Mouse (Mus musculus) midbrain, embryonic 15.5 days (tissue): ENCODE data around the gene Prap1. TPM values are rescaled to one million over a fixed set of nuclear protein-coding genes. Genes with fewer than 3 reads are reported as not detected.

Experiments used
- ATAC-seq: fragments of 200-750 bp; cut with Nextera tagmentation; replicated peaks from 2 replicates; pipeline ENCODE4 v1.8.0; 2017; ENCODE audit warnings: moderate TSS enrichment
- H3K27ac ChIP-seq: fragments of 300-500 bp; sonication (generic); 2 replicates; pipeline ENCODE4 v1.5.1; 2015; ENCODE audit warnings: mild to moderate bottlenecking, inconsistent platforms
- H3K27me3 ChIP-seq: fragments of 300-500 bp; sonication (generic); replicated peaks from 2 replicates; pipeline ENCODE4 v1.6.1; 2015; ENCODE audit warnings: inconsistent platforms
- H3K36me3 ChIP-seq: fragments of 300-500 bp; sonication (generic); replicated peaks from 2 replicates; pipeline ENCODE4 v1.6.1; 2015; ENCODE audit warnings: inconsistent platforms
- H3K4me1 ChIP-seq: fragments of 300-500 bp; sonication (generic); 2 replicates; pipeline ENCODE4 v1.6.1; 2015; ENCODE audit warnings: inconsistent platforms
- H3K4me2 ChIP-seq: fragments of 300-500 bp; sonication (generic); 2 replicates; pipeline ENCODE4 v1.6.1; 2015; ENCODE audit warnings: inconsistent platforms, mild to moderate bottlenecking, moderate library complexity
- H3K4me3 ChIP-seq: fragments of 300-500 bp; sonication (generic); 2 replicates; pipeline ENCODE4 v1.5.1; 2015; ENCODE audit warnings: mild to moderate bottlenecking, inconsistent platforms
- H3K9ac ChIP-seq: fragments of 300-500 bp; sonication (generic); 2 replicates; pipeline ENCODE4 v1.6.1; 2015; ENCODE audit warnings: mild to moderate bottlenecking, inconsistent platforms
- H3K9me3 ChIP-seq: fragments of 300-500 bp; sonication (generic); 2 replicates; pipeline ENCODE4 v1.6.1; 2016; ENCODE audit warnings: inconsistent platforms
- WGBS: fragments of 180-500 bp; shearing (Covaris S2); methylation state at CpG from one replicate; pipeline ENCODE4 v1.1.7; 2015; ENCODE audit warnings: mixed read lengths; 5-methylcytosine and 5-hydroxymethylcytosine counted together
- polyA plus RNA-seq: library from polyadenylated mRNA; unstranded; fragments of >200 nt; fragmentation: Nextera tagmentation; extraction: Ambion mirVana; gene quantifications from 2 replicates; pipeline ENCODE4 v1.2.1, GENCODE M21; 2015

Gene Prap1
- polyA plus RNA-seq = not detected in 2 replicates

- Histone ChIP-seq H3K4me1 (no peaks in the 10 kb centered on the region), H3K27me3 (no peaks in the 10 kb centered on the region), H3K27ac (no peak within 1 kb of the TSS), H3K4me3 (no peak within 1 kb of the TSS), H3K4me2 (no peak within 1 kb of the TSS), H3K9ac (no peak within 1 kb of the TSS), H3K9me3 (no peaks in the 10 kb centered on the region), H3K36me3 (no peaks in the 10 kb centered on the region)
- no peak for ATAC-seq
- 59% methylated on average over 5 of the region's 5 CpGs for WGBS
Measured at GRCm38 (mm10) chr7:140092924-140093528, at the start of gene Prap1. Gene Prap1, plus strand, starts transcription at chr7:140093395.

- no peak overlapping the region for H3K4me2 ChIP-seq
- no peak overlapping the region for H3K9ac ChIP-seq
- H3K4me3 ChIP-seq = no peak overlapping the region
- H3K36me3 ChIP-seq = no peaks in the 10 kb centered on the region
- peaks cover 22% of the 10 kb centered on the region for H3K4me1 ChIP-seq
- WGBS = 79% methylated on average over 4 of the region's 4 CpGs
- H3K9me3 ChIP-seq = no peaks in the 10 kb centered on the region
- H3K27ac ChIP-seq = no peak overlapping the region
- ATAC-seq = no peak
- peaks cover 71% of the 10 kb centered on the region for H3K27me3 ChIP-seq
Measured at GRCm38 (mm10) chr7:140045546-140045945, 47.6 kb upstream of the Prap1 start.

- H3K4me2 ChIP-seq = peak overlapping the region; percentile 49
- H3K27ac ChIP-seq = no peak overlapping the region
- H3K4me3 ChIP-seq = peak overlapping the region; percentile 33
- H3K4me1 ChIP-seq = peaks cover 22% of the 10 kb centered on the region
- H3K27me3 ChIP-seq = peaks cover 93% of the 10 kb centered on the region
- 1% methylated on average over 33 of the region's 33 CpGs for WGBS
- H3K9ac ChIP-seq = no peak overlapping the region
- no peaks in the 10 kb centered on the region for H3K36me3 ChIP-seq
- ATAC-seq = 0 out of 2 replicates have a peak, but pooled peaks have one; percentile 16
- H3K9me3 ChIP-seq = no peaks in the 10 kb centered on the region
Measured at GRCm38 (mm10) chr7:140047811-140048311, 45.3 kb upstream of the Prap1 start.

- peaks cover 22% of the 10 kb centered on the region for H3K4me1 ChIP-seq
- H3K4me2 ChIP-seq = peak within 1 kb of the TSS; percentile 49
- H3K4me3 ChIP-seq = peak within 1 kb of the TSS; percentile 33
- no peak within 1 kb of the TSS for H3K27ac ChIP-seq
- no peak within 1 kb of the TSS for H3K9ac ChIP-seq
- H3K27me3 ChIP-seq = peaks cover 99% of the 10 kb centered on the region
- no peaks in the 10 kb centered on the region for H3K36me3 ChIP-seq
- no peaks in the 10 kb centered on the region for H3K9me3 ChIP-seq
- peak; percentile 37 for ATAC-seq
- WGBS = 1% methylated on average over 56 of the region's 56 CpGs
Measured at GRCm38 (mm10) chr7:140048361-140049114, 44.7 kb upstream of the Prap1 start, which contains the start of gene Msx3. Gene Msx3, minus strand, starts transcription at chr7:140049089.

GRCm38 (mm10) chr7:140049115-140049689, 44.0 kb upstream of the Prap1 start:
- WGBS = under 1% methylated on average over 34 of the region's 34 CpGs
- no peak overlapping the region for H3K9ac ChIP-seq
- no peak overlapping the region for H3K27ac ChIP-seq

GRCm38 (mm10) chr7:140054124-140054523, 39.1 kb upstream of the Prap1 start:
- H3K27ac ChIP-seq = no peak overlapping the region
- peaks cover 29% of the 10 kb centered on the region for H3K4me1 ChIP-seq
- H3K36me3 ChIP-seq = no peaks in the 10 kb centered on the region
- no peak for ATAC-seq
- H3K9me3 ChIP-seq = no peaks in the 10 kb centered on the region
- H3K27me3 ChIP-seq = peaks cover 69% of the 10 kb centered on the region
- H3K4me2 ChIP-seq = no peak overlapping the region
- H3K9ac ChIP-seq = no peak overlapping the region
- 82% methylated on average over 4 of the region's 4 CpGs for WGBS
- H3K4me3 ChIP-seq = no peak overlapping the region

More at GRCm38 (mm10) chr7:140049115-140049689, 44.0 kb upstream of the Prap1 start:
- H3K9me3 ChIP-seq = no peaks in the 10 kb centered on the region
- no peaks in the 10 kb centered on the region for H3K36me3 ChIP-seq
- peaks cover 98% of the 10 kb centered on the region for H3K27me3 ChIP-seq
- peak overlapping the region; percentile 49 for H3K4me2 ChIP-seq
- peak overlapping the region; percentile 33 for H3K4me3 ChIP-seq
- peaks cover 22% of the 10 kb centered on the region for H3K4me1 ChIP-seq
- peak; percentile 83 for ATAC-seq

GRCm38 (mm10) chr7:140057413-140058407, 35.5 kb upstream of the Prap1 start:
- peak; percentile 73 for ATAC-seq
- H3K9ac ChIP-seq = peak overlapping the region; percentile 66
- no peaks in the 10 kb centered on the region for H3K36me3 ChIP-seq
- H3K4me1 ChIP-seq = peaks cover 50% of the 10 kb centered on the region
- H3K27me3 ChIP-seq = peaks cover 46% of the 10 kb centered on the region
- H3K4me2 ChIP-seq = peak overlapping the region; percentile 78
- H3K9me3 ChIP-seq = no peaks in the 10 kb centered on the region
- peak overlapping the region; percentile 46 for H3K4me3 ChIP-seq
- WGBS = 2% methylated on average over 53 of the region's 53 CpGs
- H3K27ac ChIP-seq = peak overlapping the region; percentile 81

- Histone ChIP-seq H3K4me2 (peak overlapping the region; percentile 78), H3K36me3 (no peaks in the 10 kb centered on the region), H3K27ac (peak overlapping the region; percentile 81), H3K9ac (peak overlapping the region; percentile 66), H3K27me3 (peaks cover 42% of the 10 kb centered on the region), H3K9me3 (no peaks in the 10 kb centered on the region), H3K4me3 (peak overlapping the region; percentile 46), H3K4me1 (peaks cover 50% of the 10 kb centered on the region)
- 4% methylated on average over 7 of the region's 7 CpGs for WGBS
- ATAC-seq = no peak
Measured at GRCm38 (mm10) chr7:140058528-140058927, 34.7 kb upstream of the Prap1 start.

- no peak overlapping the region for H3K27ac ChIP-seq
- H3K27me3 ChIP-seq = peaks cover 43% of the 10 kb centered on the region
- WGBS = 10% methylated on average over 4 of the region's 4 CpGs
- no peaks in the 10 kb centered on the region for H3K9me3 ChIP-seq
- no peak overlapping the region for H3K9ac ChIP-seq
- no peak overlapping the region for H3K4me3 ChIP-seq
- no peak overlapping the region for H3K4me2 ChIP-seq
- no peaks in the 10 kb centered on the region for H3K36me3 ChIP-seq
- no peak for ATAC-seq
- H3K4me1 ChIP-seq = peaks cover 50% of the 10 kb centered on the region
Measured at GRCm38 (mm10) chr7:140059601-140060000, 33.6 kb upstream of the Prap1 start.

- Histone ChIP-seq H3K4me1 (peaks cover 50% of the 10 kb centered on the region), H3K9ac (peak overlapping the region; percentile 45), H3K4me2 (peak overlapping the region; percentile 67), H3K9me3 (no peaks in the 10 kb centered on the region), H3K27me3 (peaks cover 51% of the 10 kb centered on the region), H3K36me3 (no peaks in the 10 kb centered on the region), H3K4me3 (peak overlapping the region; percentile 34), H3K27ac (no peak overlapping the region)
- under 1% methylated on average over 47 of the region's 47 CpGs for WGBS
- peak; percentile 40 for ATAC-seq
Measured at GRCm38 (mm10) chr7:140060936-140061831, 32.0 kb upstream of the Prap1 start.

- Histone ChIP-seq H3K4me1 (peaks cover 49% of the 10 kb centered on the region), H3K27ac (no peak overlapping the region)
Measured at GRCm38 (mm10) chr7:140061832-140062130, 31.4 kb upstream of the Prap1 start.

More at GRCm38 (mm10) chr7:140061832-140062130, 31.4 kb upstream of the Prap1 start:
- WGBS = 1% methylated on average over 6 of the region's 6 CpGs
- Histone ChIP-seq H3K4me3 (peak overlapping the region; percentile 34), H3K9me3 (no peaks in the 10 kb centered on the region), H3K27me3 (peaks cover 51% of the 10 kb centered on the region), H3K36me3 (no peaks in the 10 kb centered on the region), H3K9ac (peak overlapping the region; percentile 45; the same call in 1 of the 2 replicates), H3K4me2 (peak overlapping the region; percentile 67)
- no peak for ATAC-seq
